Mouse (Mus musculus): ENCODE measurements around the gene Tecta. TPM values are rescaled to one million over a fixed set of nuclear protein-coding genes. Genes with fewer than 3 reads are reported as not detected.

Tecta gene
- polyA plus RNA-seq, 1 experiment from 2014 or later: 0.28 TPM

- Histone ChIP-seq H3K27me3 (no peaks in the 10 kb centered on the region), H3K4me1 (peaks cover 26% of the 10 kb centered on the region), H3K4me3 (no peak overlapping the region), H3K9ac (no peak overlapping the region), H3K9me3 (replicated peaks) (no peaks in the 10 kb centered on the region; the same call in 1 of the 2 replicates), H3K27ac (peak overlapping the region; percentile 21; the same call in 1 of the 2 replicates), H3K4me2 (no peak overlapping the region), H3K36me3 (ENCODE audit: poor library complexity, severe bottlenecking) (no peaks in the 10 kb centered on the region)
- ATAC-seq: peak; percentile 88
- WGBS: 44% methylated on average over 8 of the region's 8 CpGs
Observed at GRCm38 (mm10) chr9:42382628-42383347, 16.9 kb downstream of the Tecta start.

- no peaks in the 10 kb centered on the region; the same call in 1 of the 2 replicates for H3K9me3 ChIP-seq (replicated peaks)
- no peak for ATAC-seq
- H3K4me2 ChIP-seq: no peak overlapping the region
- 29% methylated on average over 5 of the region's 5 CpGs for WGBS
- peaks cover 26% of the 10 kb centered on the region for H3K4me1 ChIP-seq
- 0 out of 2 replicates have a peak overlapping the region, but pooled peaks have one; percentile 21 for H3K27ac ChIP-seq
- no peak overlapping the region for H3K9ac ChIP-seq
- no peak overlapping the region for H3K4me3 ChIP-seq
- no peaks in the 10 kb centered on the region for H3K27me3 ChIP-seq
- no peaks in the 10 kb centered on the region for H3K36me3 ChIP-seq (ENCODE audit: poor library complexity, severe bottlenecking)
Observed at GRCm38 (mm10) chr9:42382063-42382462, 17.7 kb downstream of the Tecta start.

- ATAC-seq: no peak
- Histone ChIP-seq H3K4me2 (no peak overlapping the region), H3K4me3 (no peak overlapping the region), H3K27me3 (0 out of 2 replicates have a peak, but pooled peaks cover 2% of the 10 kb centered on the region), H3K9ac (no peak overlapping the region), H3K27ac (no peak overlapping the region), H3K4me1 (peaks cover 13% of the 10 kb centered on the region), H3K36me3 (ENCODE audit: poor library complexity, severe bottlenecking) (no peaks in the 10 kb centered on the region), H3K9me3 (replicated peaks) (no peaks in the 10 kb centered on the region; the same call in 1 of the 2 replicates)
- 86% methylated on average over 4 of the region's 4 CpGs for WGBS
Observed at GRCm38 (mm10) chr9:42378071-42378470, 21.7 kb downstream of the Tecta start.

- H3K9me3 ChIP-seq (replicated peaks): no peaks in the 10 kb centered on the region; the same call in 1 of the 2 replicates
- peaks cover 9% of the 10 kb centered on the region for H3K4me1 ChIP-seq
- H3K4me2 ChIP-seq: no peak overlapping the region
- no peak overlapping the region for H3K4me3 ChIP-seq
- 93% methylated on average over 15 of the region's 15 CpGs for WGBS
- no peaks in the 10 kb centered on the region for H3K36me3 ChIP-seq (ENCODE audit: poor library complexity, severe bottlenecking)
- H3K9ac ChIP-seq: no peak overlapping the region
- ATAC-seq: no peak
- no peak overlapping the region for H3K27ac ChIP-seq
- 0 out of 2 replicates have a peak, but pooled peaks cover 2% of the 10 kb centered on the region for H3K27me3 ChIP-seq
Observed at GRCm38 (mm10) chr9:42377656-42378055, 22.1 kb downstream of the Tecta start.

- H3K4me1 ChIP-seq: no peaks in the 10 kb centered on the region
- no peak overlapping the region for H3K27ac ChIP-seq
- ATAC-seq: no peak
- no peaks in the 10 kb centered on the region for H3K9me3 ChIP-seq (replicated peaks)
- H3K4me3 ChIP-seq: no peak overlapping the region
- no peaks in the 10 kb centered on the region for H3K36me3 ChIP-seq (ENCODE audit: poor library complexity, severe bottlenecking)
- H3K27me3 ChIP-seq: 0 out of 2 replicates have a peak, but pooled peaks cover 2% of the 10 kb centered on the region
- no peak overlapping the region for H3K4me2 ChIP-seq
- no peak overlapping the region for H3K9ac ChIP-seq
- 81% methylated on average over 6 of the region's 6 CpGs for WGBS
Observed at GRCm38 (mm10) chr9:42371670-42372368, 27.9 kb downstream of the Tecta start.

- no peak for ATAC-seq
- 59% methylated on average over 4 of the region's 4 CpGs for WGBS
- Histone ChIP-seq H3K4me1 (0 out of 2 replicates have a peak, but pooled peaks cover under 1% of the 10 kb centered on the region), H3K27ac (no peak overlapping the region), H3K4me2 (no peak overlapping the region), H3K9me3 (replicated peaks) (no peaks in the 10 kb centered on the region), H3K36me3 (ENCODE audit: poor library complexity, severe bottlenecking) (no peaks in the 10 kb centered on the region), H3K4me3 (no peak overlapping the region), H3K9ac (no peak overlapping the region), H3K27me3 (no peaks in the 10 kb centered on the region)
Observed at GRCm38 (mm10) chr9:42357585-42357984, 42.1 kb downstream of the Tecta start.

GRCm38 (mm10) chr9:42354871-42355270 lies 44.9 kb downstream of the Tecta start:
- no peak overlapping the region for H3K27ac ChIP-seq
- no peak overlapping the region for H3K4me3 ChIP-seq
- H3K27me3 ChIP-seq: no peaks in the 10 kb centered on the region; the same call in 1 of the 2 replicates
- H3K9ac ChIP-seq: no peak overlapping the region
- H3K4me2 ChIP-seq: no peak overlapping the region
- ATAC-seq: no peak
- no peaks in the 10 kb centered on the region for H3K36me3 ChIP-seq (ENCODE audit: poor library complexity, severe bottlenecking)
- H3K9me3 ChIP-seq (replicated peaks): no peaks in the 10 kb centered on the region
- H3K4me1 ChIP-seq: peaks cover 7% of the 10 kb centered on the region
- 96% methylated on average over 1 of the region's 1 CpGs for WGBS

GRCm38 (mm10) chr9:42349791-42350190 lies 49.9 kb downstream of the Tecta start:
- Histone ChIP-seq H3K4me3 (no peak overlapping the region), H3K4me2 (no peak overlapping the region), H3K27me3 (peaks cover 2% of the 10 kb centered on the region; the same call in 1 of the 2 replicates), H3K9ac (no peak overlapping the region), H3K9me3 (replicated peaks) (no peaks in the 10 kb centered on the region), H3K36me3 (ENCODE audit: poor library complexity, severe bottlenecking) (no peaks in the 10 kb centered on the region), H3K27ac (no peak overlapping the region), H3K4me1 (peaks cover 9% of the 10 kb centered on the region)
- ATAC-seq: no peak
- 25% methylated on average over 7 of the region's 7 CpGs for WGBS

- Histone ChIP-seq H3K4me2 (no peak overlapping the region), H3K9me3 (replicated peaks) (no peaks in the 10 kb centered on the region), H3K27ac (no peak overlapping the region), H3K4me3 (no peak overlapping the region), H3K4me1 (peaks cover 9% of the 10 kb centered on the region), H3K36me3 (ENCODE audit: poor library complexity, severe bottlenecking) (no peaks in the 10 kb centered on the region), H3K9ac (no peak overlapping the region), H3K27me3 (0 out of 2 replicates have a peak, but pooled peaks cover 2% of the 10 kb centered on the region)
- no peak for ATAC-seq
Observed at GRCm38 (mm10) chr9:42346297-42346696, 53.4 kb downstream of the Tecta start.

GRCm38 (mm10) chr9:42339151-42339550 lies 60.6 kb downstream of the Tecta start:
- no peak for ATAC-seq
- no peaks in the 10 kb centered on the region for H3K36me3 ChIP-seq (ENCODE audit: poor library complexity, severe bottlenecking)
- H3K9me3 ChIP-seq (replicated peaks): no peaks in the 10 kb centered on the region
- no peak overlapping the region for H3K4me3 ChIP-seq
- peaks cover 16% of the 10 kb centered on the region for H3K4me1 ChIP-seq
- H3K27me3 ChIP-seq: no peaks in the 10 kb centered on the region
- WGBS: 31% methylated on average over 4 of the region's 4 CpGs
- H3K4me2 ChIP-seq: no peak overlapping the region
- no peak overlapping the region for H3K9ac ChIP-seq
- no peak overlapping the region for H3K27ac ChIP-seq

- H3K9ac ChIP-seq: no peak overlapping the region
- no peaks in the 10 kb centered on the region for H3K9me3 ChIP-seq (replicated peaks)
- H3K4me3 ChIP-seq: no peak overlapping the region
- H3K4me2 ChIP-seq: no peak overlapping the region
- no peaks in the 10 kb centered on the region for H3K27me3 ChIP-seq
- no peak for ATAC-seq
- 86% methylated on average over 13 of the region's 13 CpGs for WGBS
- H3K4me1 ChIP-seq: peaks cover 16% of the 10 kb centered on the region
- H3K27ac ChIP-seq: no peak overlapping the region
- H3K36me3 ChIP-seq (ENCODE audit: poor library complexity, severe bottlenecking): no peaks in the 10 kb centered on the region
Observed at GRCm38 (mm10) chr9:42337026-42337425, 62.7 kb downstream of the Tecta start.

GRCm38 (mm10) chr9:42336575-42336974 lies 63.2 kb downstream of the Tecta start:
- peaks cover 16% of the 10 kb centered on the region for H3K4me1 ChIP-seq
- H3K27me3 ChIP-seq: no peaks in the 10 kb centered on the region
- H3K36me3 ChIP-seq (ENCODE audit: poor library complexity, severe bottlenecking): no peaks in the 10 kb centered on the region
- no peak overlapping the region for H3K4me3 ChIP-seq
- 85% methylated on average over 1 of the region's 1 CpGs for WGBS
- no peak overlapping the region for H3K27ac ChIP-seq
- no peak overlapping the region for H3K9ac ChIP-seq
- no peak overlapping the region for H3K4me2 ChIP-seq
- ATAC-seq: no peak
- H3K9me3 ChIP-seq (replicated peaks): no peaks in the 10 kb centered on the region

All from forebrain, embryonic 13.5 days (tissue).